Mouse (Mus musculus) ES-Bruce4 (cell line): ENCODE results near the gene Faap24. TPM values are rescaled to one million over a fixed set of nuclear protein-coding genes. Genes with fewer than 3 reads are reported as not detected.

Experiments used
- H3K27ac ChIP-seq: 2 replicates; pipeline ENCODE4 v1.5.1; 2012; ENCODE audit warnings: low read length, inconsistent platforms; ENCODE audit not compliant: insufficient read depth
- H3K27me3 ChIP-seq: 2 replicates; pipeline ENCODE4 v1.6.1; 2012; ENCODE audit warnings: mild to moderate bottlenecking, low read length, inconsistent platforms; ENCODE audit not compliant: control insufficient read depth, poor library complexity, insufficient read depth, severe bottlenecking
- H3K36me3 ChIP-seq: 2 replicates; pipeline ENCODE4 v1.6.1; 2012; ENCODE audit warnings: inconsistent platforms, mild to moderate bottlenecking, low read length, moderate library complexity; ENCODE audit not compliant: control insufficient read depth, poor library complexity, insufficient read depth, severe bottlenecking
- H3K4me1 ChIP-seq: one replicate; pipeline ENCODE4 v1.8.1; 2011; ENCODE audit warnings: low read length; ENCODE audit not compliant: control insufficient read depth, insufficient read depth
- H3K4me3 ChIP-seq: 2 replicates; pipeline ENCODE4 v1.5.1; 2011; ENCODE audit warnings: low read depth, mild to moderate bottlenecking, low read length
- H3K9ac ChIP-seq: 2 replicates; pipeline ENCODE4 v1.6.1; 2012; ENCODE audit warnings: low read depth, mild to moderate bottlenecking, inconsistent platforms; ENCODE audit not compliant: poor library complexity, severe bottlenecking
- H3K9me3 ChIP-seq: replicated peaks from 2 replicates; pipeline ENCODE4 v1.6.1; 2012; ENCODE audit warnings: mild to moderate bottlenecking, low read length, inconsistent platforms; ENCODE audit not compliant: control insufficient read depth, poor library complexity, insufficient read depth, severe bottlenecking
- CTCF ChIP-seq: IDR thresholded peaks from one replicate; pipeline ENCODE4 v1.8.1; 2011; ENCODE audit warnings: low read depth, low read length
- EP300 ChIP-seq: IDR thresholded peaks from 2 replicates; pipeline ENCODE4 v1.6.1; 2011; ENCODE audit warnings: low read depth, low read length; ENCODE audit not compliant: insufficient read depth
- POLR2A ChIP-seq: IDR thresholded peaks from one replicate; pipeline ENCODE4 v1.8.1; 2011; ENCODE audit warnings: low read length; ENCODE audit not compliant: insufficient read depth
- polyA plus RNA-seq: library from polyadenylated mRNA; stranded (reverse); fragments of >200 nt; gene quantifications from 2 replicates; pipeline ENCODE4 v1.2.4, GENCODE M21; 2011; ENCODE audit warnings: low read depth; ENCODE audit not compliant: missing spikeins, insufficient read depth, insufficient read length

The Faap24 gene
- polyA plus RNA-seq, 1 experiment = 9.1 TPM

GRCm38 (mm10) chr7:35374265-35374664 is 22.4 kb downstream of the Faap24 start:
- H3K27me3 ChIP-seq = no peaks in the 10 kb centered on the region
- TF ChIP-seq POLR2A (no peak), EP300 (no peak), CTCF (no peak)
- no peak overlapping the region for H3K27ac ChIP-seq
- H3K9me3 ChIP-seq = no peaks in the 10 kb centered on the region
- H3K4me3 ChIP-seq = no peak overlapping the region
- no peaks in the 10 kb centered on the region for H3K4me1 ChIP-seq
- H3K9ac ChIP-seq = no peak overlapping the region
- no peaks in the 10 kb centered on the region for H3K36me3 ChIP-seq

GRCm38 (mm10) chr7:35373146-35373989 is 23.3 kb downstream of the Faap24 start:
- Histone ChIP-seq H3K4me3 (peak overlapping the region; percentile 18; the same call in 1 of the 2 replicates), H3K9me3 (no peaks in the 10 kb centered on the region)

GRCm38 (mm10) chr7:35372483-35373017 is 24.1 kb downstream of the Faap24 start:
- Histone ChIP-seq H3K36me3 (no peaks in the 10 kb centered on the region), H3K27me3 (no peaks in the 10 kb centered on the region), H3K4me3 (no peak overlapping the region), H3K9me3 (no peaks in the 10 kb centered on the region), H3K4me1 (no peaks in the 10 kb centered on the region), H3K27ac (no peak overlapping the region), H3K9ac (no peak overlapping the region)
- TF ChIP-seq POLR2A (no peak), CTCF (no peak), EP300 (no peak)

More at GRCm38 (mm10) chr7:35373146-35373989, 23.3 kb downstream of the Faap24 start:
- Histone ChIP-seq H3K36me3 (no peaks in the 10 kb centered on the region), H3K4me1 (no peaks in the 10 kb centered on the region), H3K27me3 (no peaks in the 10 kb centered on the region), H3K27ac (no peak overlapping the region), H3K9ac (no peak overlapping the region)
- TF ChIP-seq POLR2A = no peak
- peak; percentile 59; the same call in 1 of the 2 replicates for TF ChIP-seq EP300

- H3K36me3 ChIP-seq = no peaks in the 10 kb centered on the region
- H3K9ac ChIP-seq = no peak overlapping the region
- TF ChIP-seq CTCF = no peak
- no peak for TF ChIP-seq EP300
- TF ChIP-seq POLR2A = no peak
- H3K9me3 ChIP-seq = no peaks in the 10 kb centered on the region
- no peak overlapping the region for H3K4me3 ChIP-seq
- H3K27ac ChIP-seq = no peak overlapping the region
- no peaks in the 10 kb centered on the region for H3K27me3 ChIP-seq
- H3K4me1 ChIP-seq = no peaks in the 10 kb centered on the region
Measured at GRCm38 (mm10) chr7:35371096-35371495, 25.5 kb downstream of the Faap24 start.

GRCm38 (mm10) chr7:35365161-35365910 is 31.3 kb downstream of the Faap24 start:
- Histone ChIP-seq H3K4me1 (peaks cover 6% of the 10 kb centered on the region), H3K27me3 (no peaks in the 10 kb centered on the region), H3K36me3 (no peaks in the 10 kb centered on the region), H3K9me3 (no peaks in the 10 kb centered on the region), H3K4me3 (no peak overlapping the region), H3K9ac (no peak overlapping the region), H3K27ac (no peak overlapping the region)
- no peak for TF ChIP-seq POLR2A
- no peak for TF ChIP-seq EP300
- no peak for TF ChIP-seq CTCF

GRCm38 (mm10) chr7:35362868-35363267 is 33.8 kb downstream of the Faap24 start:
- H3K9me3 ChIP-seq = no peaks in the 10 kb centered on the region
- no peak overlapping the region for H3K9ac ChIP-seq
- no peak overlapping the region for H3K4me3 ChIP-seq
- TF ChIP-seq CTCF (no peak), EP300 (0 out of 2 replicates have a peak, but pooled peaks have one; percentile 29)
- no peaks in the 10 kb centered on the region for H3K36me3 ChIP-seq
- no peaks in the 10 kb centered on the region for H3K27me3 ChIP-seq
- H3K27ac ChIP-seq = no peak overlapping the region
- peaks cover 8% of the 10 kb centered on the region for H3K4me1 ChIP-seq
